Comparison of ENCODE assay signal across 17 mouse cellular contexts in genomic region chr3:143738676-143739075, GRCm38 (mm10).
"Had no signal": no experiment of that assay in that cellular context is flagged by ENCODE, and none has a peak within 500 bp of the region (broad histone marks: within the 10 kb centered on the region; RNA-seq: fewer than 3 reads in every experiment).

No protein-coding gene starts in this region.

- ATAC-seq: intestine, embryonic 16.5 days had no signal

- H3K27me3 ChIP-seq: limb, embryonic 13.5 days; liver, embryonic 13.5 days; stomach, embryonic 15.5 days had no signal

- H3K4me3 ChIP-seq: layer of hippocampus, adult 2 months; limb, embryonic 13.5 days; liver, embryonic 13.5 days; stomach, embryonic 15.5 days had no signal

- H3K9me3 ChIP-seq: limb, embryonic 13.5 days; liver, embryonic 13.5 days; stomach, embryonic 15.5 days had no signal

- H3K4me2 ChIP-seq: limb, embryonic 13.5 days; liver, embryonic 13.5 days; midbrain, embryonic 11.5 days; stomach, embryonic 15.5 days had no signal

- H3K27ac ChIP-seq: kidney, postnatal 0 days; layer of hippocampus, adult 2 months; limb, embryonic 13.5 days; liver, embryonic 13.5 days; stomach, embryonic 15.5 days had no signal

- DNase-seq: kidney, adult 2 months; kidney, postnatal 25 days; layer of hippocampus, adult 9-11 months; liver, embryonic 13.5 days; lung, adult 2 months; lung, postnatal 14 days; lung, postnatal 4 days; midbrain, embryonic 14.5 days; right cerebral cortex, postnatal 14 days; spleen, adult 18-20 months; thymus, postnatal 25 days had no signal

- H3K36me3 ChIP-seq: limb, embryonic 13.5 days; liver, embryonic 13.5 days; stomach, embryonic 15.5 days had no signal

- H3K9ac ChIP-seq: limb, embryonic 13.5 days; liver, embryonic 13.5 days; stomach, embryonic 15.5 days had no signal

- H3K4me1 ChIP-seq: liver, embryonic 13.5 days had no signal
